10 mouse cellular contexts compared by ENCODE assay signal in the genomic region with DNA sequence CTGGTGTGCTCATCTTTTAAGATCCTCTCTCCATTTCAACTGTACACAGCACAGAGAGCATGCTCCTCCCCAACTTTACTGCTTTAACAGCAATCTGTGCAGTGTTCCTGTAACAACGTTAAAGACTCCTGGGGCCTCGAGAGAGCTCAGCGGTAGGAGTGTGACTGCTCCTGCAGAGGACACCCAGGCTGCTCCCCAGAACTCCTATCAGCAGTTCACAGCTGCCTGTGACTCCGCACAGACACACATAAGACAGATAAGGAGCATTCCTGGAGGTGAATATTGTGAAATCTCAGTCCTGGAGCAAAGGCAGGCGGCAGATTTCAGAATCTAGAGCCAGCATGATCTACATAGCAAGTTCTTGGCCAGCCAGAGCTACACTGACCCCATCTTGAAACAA. TPM values are rescaled to one million over a fixed set of nuclear protein-coding genes. Genes with fewer than 3 reads are reported as not detected.
DNase-seq lines count a peak whose midpoint lies in the region; ATAC-seq lines count a peak whose summit lies in the region.
"Had no signal": no experiment of that assay in that cellular context is flagged by ENCODE, and none has a peak within 500 bp of the region (broad histone marks: within the 10 kb centered on the region; RNA-seq: fewer than 3 reads in every experiment).

No protein-coding gene starts in this region.

- H3K4me1 ChIP-seq in forebrain, embryonic 14.5 days (ENCODE audit: control insufficient read depth, insufficient read depth, low read length): no peaks in the 10 kb centered on the region
- no peaks in the 10 kb centered on the region for H3K4me1 ChIP-seq in forebrain, embryonic 10.5 days
- no peaks in the 10 kb centered on the region for H3K4me1 ChIP-seq in lung, embryonic 16.5 days (replicated peaks; ENCODE audit: control insufficient read depth, insufficient read depth, low read length)
- no peaks in the 10 kb centered on the region for H3K4me1 ChIP-seq in intestine, embryonic 16.5 days (ENCODE audit: control insufficient read depth, insufficient read depth, low read length)
- no peaks in the 10 kb centered on the region for H3K4me1 ChIP-seq in midbrain, embryonic 16.5 days (ENCODE audit: control insufficient read depth, insufficient read depth, low read length)

- no peak overlapping the region for H3K4me2 ChIP-seq in forebrain, embryonic 14.5 days (ENCODE audit: low read length)
- no peak overlapping the region for H3K4me2 ChIP-seq in lung, embryonic 16.5 days (ENCODE audit: low read depth, low read length)
- no peak overlapping the region for H3K4me2 ChIP-seq in intestine, embryonic 16.5 days (ENCODE audit: low read depth, low read length)
- no peak overlapping the region for H3K4me2 ChIP-seq in midbrain, embryonic 16.5 days (ENCODE audit: low read length)

- H3K9ac ChIP-seq in forebrain, embryonic 14.5 days (ENCODE audit: low read length): no peak overlapping the region
- no peak overlapping the region for H3K9ac ChIP-seq in lung, embryonic 16.5 days (ENCODE audit: low read length)
- H3K9ac ChIP-seq in intestine, embryonic 16.5 days (ENCODE audit: low read depth, low read length): no peak overlapping the region
- H3K9ac ChIP-seq in midbrain, embryonic 16.5 days (ENCODE audit: low read depth, low read length): no peak overlapping the region

- H3K27me3 ChIP-seq in forebrain, embryonic 14.5 days (replicated peaks; ENCODE audit: control insufficient read depth, insufficient read depth, low read length): no peaks in the 10 kb centered on the region
- no peaks in the 10 kb centered on the region for H3K27me3 ChIP-seq in forebrain, embryonic 10.5 days (ENCODE audit: poor library complexity, severe bottlenecking)
- no peaks in the 10 kb centered on the region for H3K27me3 ChIP-seq in lung, embryonic 16.5 days (ENCODE audit: control insufficient read depth, insufficient read depth, low read depth, low read length)
- no peaks in the 10 kb centered on the region for H3K27me3 ChIP-seq in intestine, embryonic 16.5 days (replicated peaks; ENCODE audit: control insufficient read depth, insufficient read depth, low read length)
- no peaks in the 10 kb centered on the region for H3K27me3 ChIP-seq in midbrain, embryonic 16.5 days (ENCODE audit: control insufficient read depth, insufficient read depth, low read depth, low read length)

- DNase-seq in forebrain, embryonic 14.5 days (ENCODE audit: low spot score): no peak
- no peak for DNase-seq in forebrain, embryonic 10.5 days (ENCODE audit: extremely low spot score, low spot score)
- no peak for DNase-seq in lung, postnatal 4 days
- no peak for DNase-seq in left cerebral cortex, adult 8-10 months (ENCODE audit: low spot score in 2 of 2)
- no peak for DNase-seq in spleen, postnatal 36 days (ENCODE audit: low spot score in 2 of 2)
- DNase-seq: adrenal gland, adult 8-10 months; cerebellum, adult 11 months had no signal

- H3K27ac ChIP-seq in forebrain, embryonic 14.5 days (ENCODE audit: low read depth, low read length): no peak overlapping the region
- H3K27ac ChIP-seq in forebrain, embryonic 10.5 days: no peak overlapping the region
- no peak overlapping the region for H3K27ac ChIP-seq in lung, embryonic 16.5 days (ENCODE audit: low read length)
- peak overlapping the region; percentile 20; the same call in 1 of the 2 replicates for H3K27ac ChIP-seq in intestine, embryonic 16.5 days (ENCODE audit: low read length)
- H3K27ac ChIP-seq in midbrain, embryonic 16.5 days (ENCODE audit: low read length): no peak overlapping the region

- no peak overlapping the region for H3K4me3 ChIP-seq in forebrain, embryonic 14.5 days (ENCODE audit: low read depth, low read length)
- no peak overlapping the region for H3K4me3 ChIP-seq in forebrain, embryonic 10.5 days
- no peak overlapping the region for H3K4me3 ChIP-seq in lung, embryonic 16.5 days (ENCODE audit: low read length)
- H3K4me3 ChIP-seq in intestine, embryonic 16.5 days (ENCODE audit: low read length): no peak overlapping the region
- H3K4me3 ChIP-seq in midbrain, embryonic 16.5 days (ENCODE audit: low read depth, low read length): no peak overlapping the region

- WGBS in forebrain, embryonic 14.5 days: 92% methylated on average over 5 of the region's 5 CpGs
- WGBS in forebrain, embryonic 10.5 days: 93% methylated on average over 5 of the region's 5 CpGs
- WGBS in lung, embryonic 16.5 days: 61% methylated on average over 5 of the region's 5 CpGs
- WGBS in intestine, embryonic 16.5 days: 67% methylated on average over 5 of the region's 5 CpGs
- WGBS in midbrain, embryonic 16.5 days: 81% methylated on average over 5 of the region's 5 CpGs

- 0 out of 2 replicates have a peak, but pooled peaks have one; percentile 1 for ATAC-seq in forebrain, embryonic 14.5 days
- ATAC-seq in lung, embryonic 16.5 days (ENCODE audit: low read depth): peak; percentile 60
- peak; percentile 86 for ATAC-seq in intestine, embryonic 16.5 days
- ATAC-seq in midbrain, embryonic 16.5 days: peak; percentile 1; the same call in 1 of the 2 replicates

- H3K9me3 ChIP-seq in forebrain, embryonic 14.5 days (replicated peaks; ENCODE audit: control insufficient read depth, low read length): no peaks in the 10 kb centered on the region
- H3K9me3 ChIP-seq in forebrain, embryonic 10.5 days: no peaks in the 10 kb centered on the region
- no peaks in the 10 kb centered on the region for H3K9me3 ChIP-seq in lung, embryonic 16.5 days (ENCODE audit: control insufficient read depth, low read length)
- H3K9me3 ChIP-seq in intestine, embryonic 16.5 days (ENCODE audit: control insufficient read depth, low read length): no peaks in the 10 kb centered on the region
- no peaks in the 10 kb centered on the region for H3K9me3 ChIP-seq in midbrain, embryonic 16.5 days (replicated peaks; ENCODE audit: control insufficient read depth, low read length, poor library complexity, severe bottlenecking)

- peaks cover 54% of the 10 kb centered on the region for H3K36me3 ChIP-seq in forebrain, embryonic 14.5 days (ENCODE audit: control insufficient read depth, insufficient read depth, low read length)
- peaks cover 86% of the 10 kb centered on the region for H3K36me3 ChIP-seq in forebrain, embryonic 10.5 days (replicated peaks)
- H3K36me3 ChIP-seq in lung, embryonic 16.5 days (ENCODE audit: control insufficient read depth, insufficient read depth, low read length): peaks cover 23% of the 10 kb centered on the region
- H3K36me3 ChIP-seq in intestine, embryonic 16.5 days (ENCODE audit: control insufficient read depth, insufficient read depth, low read length): peaks cover 6% of the 10 kb centered on the region
- H3K36me3 ChIP-seq in midbrain, embryonic 16.5 days (ENCODE audit: control insufficient read depth, insufficient read depth, low read length): peaks cover 13% of the 10 kb centered on the region

RNA-seq across cellular contexts. Expression of a gene that starts 17.6 kb away (rescaled TPM):
- polyA plus RNA-seq in forebrain, embryonic 14.5 days (2014; fragmentation: Nextera tagmentation; extraction: Ambion mirVana): 16.5 and 20.3 TPM in 2 replicates
- polyA plus RNA-seq in forebrain, embryonic 10.5 days (2016; fragmentation: Nextera tagmentation; extraction: Ambion mirVana): 19.7 and 21.6 TPM in 2 replicates
- 14.1 and 16.4 TPM in 2 replicates for polyA plus RNA-seq in lung, embryonic 16.5 days (2015; fragmentation: Nextera tagmentation; extraction: Ambion mirVana)
- 10.8 and 10.9 TPM in 2 replicates for polyA plus RNA-seq in intestine, embryonic 16.5 days (2015; fragmentation: Nextera tagmentation; extraction: Ambion mirVana)
- polyA plus RNA-seq in midbrain, embryonic 16.5 days (2015; fragmentation: Nextera tagmentation; extraction: Ambion mirVana): 14.8 and 17.2 TPM in 2 replicates
- 10 to 100 TPM; 10.3 to 12.4 (median 11.7) TPM for total RNA-seq in left cerebral cortex, adult 8-10 months (2022)

RNA-seq across cellular contexts. Expression of a gene that starts 26.7 kb away (rescaled TPM):
- 47.0 and 55.8 TPM in 2 replicates for polyA plus RNA-seq in forebrain, embryonic 14.5 days (2014; fragmentation: Nextera tagmentation; extraction: Ambion mirVana)
- polyA plus RNA-seq in forebrain, embryonic 10.5 days (2016; fragmentation: Nextera tagmentation; extraction: Ambion mirVana): 48.5 and 50.1 TPM in 2 replicates
- 39.1 and 44.8 TPM in 2 replicates for polyA plus RNA-seq in lung, embryonic 16.5 days (2015; fragmentation: Nextera tagmentation; extraction: Ambion mirVana)
- 53.9 and 58.3 TPM in 2 replicates for polyA plus RNA-seq in intestine, embryonic 16.5 days (2015; fragmentation: Nextera tagmentation; extraction: Ambion mirVana)
- polyA plus RNA-seq in midbrain, embryonic 16.5 days (2015; fragmentation: Nextera tagmentation; extraction: Ambion mirVana): 54.6 and 55.1 TPM in 2 replicates
- total RNA-seq in left cerebral cortex, adult 8-10 months (2022): 10 to 100 TPM; 32.3 to 39.3 (median 38.0) TPM

RNA-seq across cellular contexts. Expression of a gene that starts 26.8 kb away (rescaled TPM):
- 13.9 and 14.7 TPM in 2 replicates for polyA plus RNA-seq in forebrain, embryonic 14.5 days (2014; fragmentation: Nextera tagmentation; extraction: Ambion mirVana)
- 33.5 and 34.1 TPM in 2 replicates for polyA plus RNA-seq in forebrain, embryonic 10.5 days (2016; fragmentation: Nextera tagmentation; extraction: Ambion mirVana)
- 19.5 and 22.3 TPM in 2 replicates for polyA plus RNA-seq in lung, embryonic 16.5 days (2015; fragmentation: Nextera tagmentation; extraction: Ambion mirVana)
- polyA plus RNA-seq in intestine, embryonic 16.5 days (2015; fragmentation: Nextera tagmentation; extraction: Ambion mirVana): 16.0 and 16.4 TPM in 2 replicates
- 9.3 and 10.8 TPM in 2 replicates for polyA plus RNA-seq in midbrain, embryonic 16.5 days (2015; fragmentation: Nextera tagmentation; extraction: Ambion mirVana)
- 10 to 100 TPM; 21.3 to 24.1 (median 22.7) TPM for total RNA-seq in left cerebral cortex, adult 8-10 months (2022)

Comparison
In these comparisons a context has a peak if more than half of its experiments do, and no peak if none do; other contexts are left out.
1. ATAC-seq: peak in every context shown above with its lines; median percentile 86 in intestine, embryonic 16.5 days; 60 in lung, embryonic 16.5 days; 1 in forebrain, embryonic 14.5 days; 1 in midbrain, embryonic 16.5 days.